ENCODE assay signal across 8 mouse cellular contexts in genomic region chr2:154774032-154774431, GRCm38 (mm10). TPM values are rescaled to one million over a fixed set of nuclear protein-coding genes. Genes with fewer than 3 reads are reported as not detected.
A peak's percentile ranks its signal among the peaks of the same experiment; 100 is the strongest.
DNase-seq lines count a peak whose midpoint lies in the region; TF ChIP-seq lines count a peak whose summit lies in the region.

No protein-coding gene starts in this region.

- no peak for DNase-seq in gastrocnemius, adult 2 months
- DNase-seq in gastrocnemius, adult 18-20 months (ENCODE audit: low spot score): no peak
- peak; percentile 31 for DNase-seq in lung, postnatal 36 days
- DNase-seq in lung, adult 18-20 months: no peak
- DNase-seq in T-cell, adult 2 months (ENCODE audit: low spot score): peak; percentile 38
- DNase-seq in natural killer cell, adult 2 months (ENCODE audit: low spot score in 2 of 2): peak; percentile 52
- no peak for DNase-seq in ovary, adult 18-20 months (ENCODE audit: low spot score)
- no peak for DNase-seq in cerebellum, adult 11 months

- intact Hi-C loops in gastrocnemius, adult 2 months (cut with DNase I): no loop called here

- peak; percentile 27; the same call in 1 of the 2 replicates for TF ChIP-seq CTCF in gastrocnemius, adult 2 months (IDR thresholded peaks at IDR 0.05)

- no peak overlapping the region for H3K27ac ChIP-seq in gastrocnemius, adult 2 months

- no peak overlapping the region for H3K4me3 ChIP-seq in gastrocnemius, adult 2 months

RNA-seq across cellular contexts. Expression of gene Gm14214, which starts 4.2 kb away (rescaled TPM):
- total RNA-seq in gastrocnemius, adult 2 months (2021): not detected
- not detected for total RNA-seq in gastrocnemius, adult 18-20 months (2021)

RNA-seq across cellular contexts. Expression of gene Raly, which starts 16.9 kb away (rescaled TPM):
- total RNA-seq in gastrocnemius, adult 2 months (2021): 10 to 100 TPM; 62.5 to 70.7 TPM
- 10 to 100 TPM; 54.4 to 59.5 TPM for total RNA-seq in gastrocnemius, adult 18-20 months (2021)

RNA-seq across cellular contexts. Expression of gene a, which starts 17.2 kb away (rescaled TPM):
- not detected for total RNA-seq in gastrocnemius, adult 2 months (2021)
- total RNA-seq in gastrocnemius, adult 18-20 months (2021): not detected

Comparison
In these comparisons a context has a peak if more than half of its experiments do, and no peak if none do; other contexts are left out.
1. DNase-seq: peak in lung, postnatal 36 days (single experiment), T-cell, adult 2 months (single experiment) and natural killer cell, adult 2 months (2 of 2); none in gastrocnemius, adult 2 months (single experiment), gastrocnemius, adult 18-20 months (single experiment), lung, adult 18-20 months (0 of 2), ovary, adult 18-20 months (single experiment) and cerebellum, adult 11 months (single experiment).